Mouse (Mus musculus) large intestine, adult 2 months (tissue): ENCODE measurements around the gene Ldlrap1. TPM values are rescaled to one million over a fixed set of nuclear protein-coding genes. Genes with fewer than 3 reads are reported as not detected.

Experiments
- DNase-seq: peaks from one replicate; pipeline ENCODE4 v3.0.0-alpha.2; 2012; ENCODE audit warnings: low read depth, low spot score
- WGBS: fragments of 180-500 bp; shearing (Covaris S2); methylation state at CpG from one replicate; pipeline ENCODE4 v1.1.7; 2018; 5-methylcytosine and 5-hydroxymethylcytosine counted together
- polyA plus RNA-seq: library from polyadenylated mRNA; depleted of rRNA; stranded (reverse); fragments of >200 nt; gene quantifications from 2 replicates; pipeline ENCODE4 v1.2.3, GENCODE M21; 2012; rRNA removed

The Ldlrap1 gene
- polyA plus RNA-seq, 1 experiment = 7.3 TPM

DNA sequence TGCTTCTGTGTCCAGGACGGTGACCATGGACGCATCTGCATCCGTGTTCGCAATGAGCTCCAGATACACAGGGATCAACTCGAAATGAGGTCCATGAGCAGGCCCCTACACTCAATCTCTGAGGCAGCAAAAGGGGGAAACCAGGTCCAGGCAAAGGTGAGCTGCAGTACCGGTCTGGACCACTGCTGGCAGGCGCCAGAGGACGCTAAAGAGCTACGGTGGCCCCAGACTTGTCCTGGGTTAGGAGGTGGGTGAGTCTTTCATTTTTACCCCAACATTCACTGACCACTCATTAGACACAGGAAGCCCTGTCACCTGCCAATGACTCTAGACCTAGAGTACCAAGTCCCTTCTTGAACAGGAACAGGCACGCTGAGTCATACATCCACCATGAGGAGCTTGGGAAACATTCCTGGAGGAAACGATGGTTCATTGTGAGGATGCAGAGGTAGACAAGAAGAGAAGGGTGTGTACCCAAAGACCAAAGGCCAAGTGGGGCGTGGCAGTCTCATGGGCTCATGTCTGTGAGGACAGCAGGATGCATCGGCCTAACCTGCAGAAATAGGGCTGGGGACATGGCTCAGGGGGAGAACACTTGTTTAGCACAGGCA, 42.0 kb downstream of the Ldlrap1 start:
- 56% methylated on average over 13 of the region's 13 CpGs for WGBS
- DNase-seq = peak; percentile 69

DNA sequence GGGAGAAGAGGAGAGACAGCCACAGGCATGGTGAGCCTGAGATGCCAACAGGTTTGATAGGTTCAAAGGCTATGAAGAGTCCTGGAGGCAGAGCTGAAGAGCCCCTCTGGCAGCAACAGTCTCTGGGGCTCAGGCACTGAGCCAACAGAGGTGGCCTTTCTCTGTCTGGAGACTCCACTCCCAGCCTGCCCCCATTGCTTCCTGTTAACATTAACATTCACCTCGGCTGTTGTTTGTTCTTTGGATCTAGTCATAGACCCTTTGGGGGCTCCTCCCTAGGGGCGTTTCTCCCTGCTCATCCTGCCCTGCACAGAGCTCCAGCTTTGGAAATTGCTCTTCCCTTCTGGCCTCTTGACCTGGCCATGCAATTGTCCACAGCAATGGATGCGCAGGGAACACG, 42.9 kb downstream of the Ldlrap1 start:
- WGBS = 49% methylated on average over 4 of the region's 4 CpGs
- no peak for DNase-seq

DNA sequence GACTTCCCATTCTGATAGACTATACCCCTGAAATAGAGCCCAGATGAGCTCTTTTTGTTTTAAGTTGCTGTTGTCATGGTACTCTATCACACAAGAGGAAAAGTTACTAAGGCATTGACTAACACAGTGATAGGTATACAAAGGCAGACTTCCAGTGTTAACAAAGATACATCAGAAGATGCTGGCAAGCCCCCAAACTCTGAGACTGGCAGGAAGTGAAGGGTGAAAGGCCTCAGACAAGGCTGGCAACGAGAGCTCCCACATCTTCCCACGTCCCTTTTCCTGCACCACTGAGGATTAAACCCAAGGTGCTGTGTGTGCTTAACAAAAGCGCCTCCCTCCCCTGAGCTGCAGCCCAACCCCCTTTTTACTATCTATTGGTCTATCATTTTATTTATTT, 44.6 kb downstream of the Ldlrap1 start:
- 84% methylated on average over 3 of the region's 3 CpGs for WGBS
- DNase-seq = no peak

DNA sequence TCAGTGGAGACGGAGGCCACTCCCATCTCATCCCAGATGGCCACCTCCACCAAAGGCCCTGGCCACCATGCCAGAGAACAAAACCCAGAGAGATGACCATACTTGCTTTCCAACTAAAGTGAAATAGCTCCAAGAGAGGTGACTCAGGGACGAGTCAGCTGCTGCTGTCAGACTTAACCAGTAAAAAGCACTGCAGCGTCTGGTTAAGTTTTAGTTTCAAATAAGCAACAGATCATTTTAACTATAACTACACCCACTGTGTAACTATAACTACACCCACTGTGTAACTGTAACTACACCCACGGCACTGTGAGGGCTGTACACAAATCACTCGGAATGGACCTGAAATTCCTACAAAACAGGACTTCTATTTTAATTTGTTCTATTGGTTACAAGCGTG, 46.7 kb downstream of the Ldlrap1 start:
- no peak for DNase-seq
- 67% methylated on average over 6 of the region's 6 CpGs for WGBS

DNA sequence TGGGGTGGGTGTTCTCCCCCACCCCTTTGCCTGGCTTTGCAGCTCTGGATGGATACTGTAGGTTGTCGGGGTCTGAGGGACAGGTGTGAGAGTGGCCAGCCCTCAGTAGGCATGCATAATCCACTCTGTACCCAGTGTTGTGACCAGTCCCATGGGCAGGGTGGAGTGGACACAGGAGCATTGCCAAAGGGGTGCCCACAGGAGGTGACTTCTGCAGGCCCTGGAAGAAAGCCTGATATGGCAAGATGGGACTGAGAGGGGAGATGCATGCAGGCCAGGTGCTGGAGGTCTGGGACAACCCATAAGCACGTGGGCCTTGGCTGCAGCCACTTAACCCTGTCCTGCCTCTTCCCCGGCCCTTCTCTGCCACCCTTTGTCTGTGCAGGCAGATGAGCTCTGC, 47.5 kb downstream of the Ldlrap1 start:
- DNase-seq = no peak
- WGBS = 69% methylated on average over 3 of the region's 3 CpGs

DNA sequence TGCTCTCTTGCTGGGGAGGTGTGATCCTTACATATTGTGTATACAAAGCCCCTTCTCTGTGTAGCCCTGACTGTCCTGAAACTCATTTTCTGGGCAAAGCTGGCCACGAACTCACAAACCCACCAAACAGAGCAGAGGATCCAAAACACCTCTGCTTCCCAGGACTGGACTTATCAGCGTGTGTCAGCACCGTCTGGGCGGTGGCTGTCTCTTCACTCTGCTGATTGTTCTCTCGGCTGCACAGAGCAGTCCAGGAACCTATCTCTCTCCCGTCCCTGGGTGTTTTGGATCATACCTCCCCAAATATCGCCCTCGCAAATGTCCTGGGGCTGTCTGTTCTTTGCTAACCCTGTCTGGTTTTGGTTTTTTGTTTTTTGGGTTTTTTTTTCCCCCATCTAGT, 48.3 kb downstream of the Ldlrap1 start:
- WGBS = 77% methylated on average over 8 of the region's 8 CpGs
- no peak for DNase-seq

DNA sequence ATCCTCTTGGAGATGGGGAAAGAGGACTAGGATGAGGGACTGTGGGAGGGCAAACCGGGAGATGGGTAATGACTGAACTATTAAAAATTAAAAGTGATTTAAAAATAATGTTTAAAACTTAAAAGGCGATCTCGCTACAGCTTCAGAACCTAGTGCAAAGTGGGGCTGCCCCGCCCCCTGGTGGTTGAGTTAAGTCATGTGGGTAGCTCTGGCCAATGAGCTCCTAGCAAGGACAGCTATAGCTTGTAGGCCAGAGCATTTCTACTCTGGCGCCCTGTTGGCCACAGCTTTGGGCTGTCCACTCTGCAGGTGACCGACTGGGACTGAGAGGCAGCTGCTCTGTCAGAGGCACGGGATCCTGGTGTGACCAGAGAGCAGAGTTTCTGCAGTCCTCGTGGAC, 53.9 kb downstream of the Ldlrap1 start:
- WGBS = 6% methylated on average over 8 of the region's 8 CpGs
- no peak for DNase-seq

DNA sequence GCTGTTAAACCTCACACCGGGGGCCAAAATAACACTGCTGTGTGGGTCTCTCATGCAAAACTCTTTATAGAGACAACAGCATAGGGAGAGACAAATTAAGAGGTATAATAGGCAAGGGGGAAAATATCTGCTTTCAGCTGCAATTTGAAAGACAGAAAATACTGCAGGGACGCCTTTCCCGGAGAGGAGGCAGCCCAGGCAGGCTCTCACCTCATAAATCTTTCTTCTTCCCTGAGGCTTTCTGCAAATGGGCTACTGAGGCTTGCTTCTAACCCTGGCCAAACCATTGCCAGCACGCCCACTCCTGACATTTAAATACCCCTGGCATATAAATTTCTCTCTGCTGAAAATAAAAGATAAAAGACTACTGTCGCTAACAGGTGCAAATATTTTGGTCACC, 62.5 kb downstream of the Ldlrap1 start:
- 58% methylated on average over 5 of the region's 5 CpGs for WGBS
- no peak for DNase-seq

DNA sequence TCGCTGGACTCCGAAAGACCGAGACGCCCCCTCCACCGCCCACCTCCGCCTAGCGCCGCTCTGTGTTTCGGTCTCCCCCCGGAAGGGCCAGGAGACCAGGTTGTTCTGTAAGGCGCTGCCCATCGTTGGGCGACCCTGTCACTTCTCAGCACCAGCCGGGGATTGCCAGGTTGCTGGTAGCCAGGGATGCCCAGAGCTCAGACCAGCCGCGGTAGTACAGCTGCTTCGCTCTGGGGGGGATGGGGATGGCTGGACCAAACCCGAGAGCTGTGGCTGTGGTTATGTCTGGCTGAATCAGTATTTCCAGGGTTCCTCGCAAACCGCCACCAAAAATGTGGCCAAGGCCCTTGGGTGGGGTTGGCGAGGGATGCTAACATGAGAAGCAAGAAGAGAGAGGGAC, 63.2 kb downstream of the Ldlrap1 start:
- DNase-seq = no peak
- 2% methylated on average over 21 of the region's 21 CpGs for WGBS

- peak; percentile 47 for DNase-seq
- WGBS = 2% methylated on average over 81 of the region's 81 CpGs
These were observed 63.8 kb downstream of the Ldlrap1 start, which contains the start of gene Man1c1 for GRCm38 (mm10) chr4:134703835-134704546. Man1c1 (minus strand) TSS chr4:134704290.

GRCm38 (mm10) chr4:134702981-134703834, 64.6 kb downstream of the Ldlrap1 start:
- WGBS = 1% methylated on average over 89 of the region's 90 CpGs
- no peak for DNase-seq

- 6% methylated on average over 6 of the region's 6 CpGs for WGBS
- no peak for DNase-seq
These were observed 65.9 kb downstream of the Ldlrap1 start for GRCm38 (mm10) chr4:134701934-134702333.

- no peak for DNase-seq
- 73% methylated on average over 2 of the region's 2 CpGs for WGBS
These were observed 66.9 kb downstream of the Ldlrap1 start for GRCm38 (mm10) chr4:134700911-134701310.

DNA sequence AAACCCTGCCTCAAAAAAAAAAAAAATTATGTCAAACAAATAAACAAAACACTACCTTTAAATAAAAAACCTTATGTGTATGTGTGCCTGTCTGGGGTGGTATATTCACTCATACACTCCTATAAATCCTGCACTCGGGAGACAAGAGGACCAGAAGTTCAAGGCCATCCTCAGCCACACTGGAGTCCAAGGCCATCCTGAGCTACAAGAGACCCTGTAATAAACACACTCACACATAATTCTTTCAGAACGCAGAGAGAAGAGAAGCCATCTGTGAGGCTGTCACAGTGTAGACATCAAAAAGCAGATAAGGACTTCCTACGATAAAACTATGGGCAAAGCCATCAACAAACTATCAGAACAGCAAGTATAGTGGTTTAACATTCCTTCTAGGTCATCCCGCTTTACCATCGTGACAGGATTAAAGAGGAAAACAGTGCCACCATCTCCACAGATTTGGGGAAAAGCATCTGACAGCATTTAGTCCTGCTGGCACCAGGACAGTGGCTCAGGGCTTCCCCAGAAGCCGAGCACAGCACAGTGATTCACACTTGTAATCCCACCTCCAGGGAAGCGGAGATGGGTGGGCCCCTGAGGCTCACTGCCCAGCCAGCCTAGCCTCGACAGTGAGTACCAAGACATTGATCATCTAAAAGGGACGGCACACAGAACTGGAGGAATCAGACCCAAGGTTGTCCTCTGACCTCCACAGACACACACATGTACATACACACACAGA, 74.5 kb downstream of the Ldlrap1 start:
- WGBS = 66% methylated on average over 9 of the region's 9 CpGs
- DNase-seq = no peak

DNA sequence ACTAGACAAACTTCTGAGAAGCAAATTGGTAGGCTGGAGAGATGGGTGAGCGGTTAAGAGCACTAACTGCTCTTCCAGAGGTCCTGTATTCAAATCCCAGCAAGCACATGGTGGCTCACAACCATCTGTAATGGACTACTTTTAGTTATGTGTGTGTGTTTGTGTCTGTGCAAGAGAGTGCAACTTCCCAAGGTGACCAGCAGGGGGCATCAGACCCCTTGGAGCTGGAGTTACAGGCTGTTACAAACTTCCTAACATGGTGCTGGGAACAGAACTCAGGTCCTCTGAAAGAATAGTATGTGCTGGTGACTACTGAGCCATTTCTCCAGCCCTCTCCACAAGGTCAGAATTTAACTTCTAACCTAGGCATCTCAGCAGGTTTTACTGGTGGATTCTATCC, 75.4 kb downstream of the Ldlrap1 start:
- WGBS = 100% methylated on average over 1 of the region's 1 CpGs
- DNase-seq = no peak

Other genes starting within 250 kb of the Ldlrap1 start
- gene Mtfr1l, start 232.6 kb downstream of the Ldlrap1 start, polyA plus RNA-seq = 56.1 and 82.9 TPM in 2 replicates
- gene Selenon, start 215.9 kb downstream of the Ldlrap1 start, polyA plus RNA-seq = 5.3 and 5.4 TPM in 2 replicates
- gene Man1c1, start 63.7 kb downstream of the Ldlrap1 start, polyA plus RNA-seq = 2.3 and 3.2 TPM in 2 replicates
- gene Maco1, start 85.3 kb upstream of the Ldlrap1 start, polyA plus RNA-seq = 5.3 and 7.5 TPM in 2 replicates
- gene Rhd, start 96.5 kb upstream of the Ldlrap1 start, polyA plus RNA-seq = 0.32 TPM in 1 of 2 replicates, not detected in the other
- gene Tmem50a, start 147.0 kb upstream of the Ldlrap1 start, polyA plus RNA-seq = 77.1 and 77.4 TPM in 2 replicates
- gene Rsrp1, start 155.6 kb upstream of the Ldlrap1 start, polyA plus RNA-seq = 221 and 379 TPM in 2 replicates
- gene Syf2, start 162.9 kb upstream of the Ldlrap1 start, polyA plus RNA-seq = 20.1 and 21.8 TPM in 2 replicates